Mouse (Mus musculus) C2C12 (cell line): ENCODE results near the gene Slc25a30.

Source experiments
- CEBPB ChIP-seq: IDR thresholded peaks from one replicate; pipeline ENCODE4 v1.6.1; 2011; ENCODE audit warnings: low read depth, mild to moderate bottlenecking, control low read depth, moderate library complexity
- CTCF ChIP-seq: IDR thresholded peaks from one replicate; pipeline ENCODE4 v1.5.1; 2011; ENCODE audit not compliant: control insufficient read depth, insufficient read depth, insufficient read length
- FOSL1 ChIP-seq: IDR thresholded peaks from one replicate; pipeline ENCODE4 v1.8.0; 2011; ENCODE audit warnings: mild to moderate bottlenecking, low read length; ENCODE audit not compliant: poor library complexity, insufficient read depth, severe bottlenecking
- MAX ChIP-seq: IDR thresholded peaks from one replicate; pipeline ENCODE4 v1.6.1; 2011; ENCODE audit warnings: mild to moderate bottlenecking, control low read depth
- MYOG ChIP-seq: IDR thresholded peaks from one replicate; pipeline ENCODE4 v1.6.1; 2011; ENCODE audit not compliant: control insufficient read depth, insufficient read length; ENCODE audit errors: extremely low read depth
- USF1 ChIP-seq: IDR thresholded peaks from one replicate; pipeline ENCODE4 v1.6.1; 2011; ENCODE audit warnings: low read depth, mild to moderate bottlenecking, control low read depth, moderate library complexity

DNA sequence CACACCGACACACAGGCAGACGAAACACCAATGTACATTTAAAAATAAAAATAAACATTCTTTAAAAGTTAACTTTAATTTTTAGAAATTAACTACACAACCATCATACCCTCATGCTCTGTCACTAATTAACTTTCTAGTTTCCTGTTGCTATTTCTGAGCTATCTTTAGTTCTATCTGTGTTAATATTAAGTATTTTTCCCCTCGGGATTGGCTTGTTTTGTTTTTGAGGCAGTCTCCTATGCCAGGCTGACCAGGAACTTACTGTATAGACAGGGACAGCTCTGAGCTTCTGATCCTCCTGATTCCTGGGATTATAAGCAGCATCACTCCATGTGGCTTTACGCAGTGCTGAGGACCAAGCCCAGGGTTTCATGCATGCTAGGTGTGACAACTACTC lies 6.9 kb downstream of the Slc25a30 start:
- TF ChIP-seq CTCF (no peak), USF1 (no peak), MYOG (no peak), MAX (no peak), CEBPB (no peak), FOSL1 (no peak)
